Mouse (Mus musculus) lung, embryonic 16.5 days (tissue): ENCODE results near the gene Rab25. TPM values are rescaled to one million over a fixed set of nuclear protein-coding genes. Genes with fewer than 3 reads are reported as not detected.

Experiments
- ATAC-seq: fragments of 200-750 bp; cut with Nextera tagmentation; 2 replicates; pipeline ENCODE4 v1.8.0; 2017; ENCODE audit warnings: low read depth, mild to moderate bottlenecking, moderate library complexity
- H3K27ac ChIP-seq: fragments of 300-500 bp; sonication (generic); 2 replicates; pipeline ENCODE4 v1.5.1; 2014; ENCODE audit warnings: mild to moderate bottlenecking, control low read depth, low read length
- H3K27me3 ChIP-seq: fragments of 300-500 bp; sonication (generic); 2 replicates; pipeline ENCODE4 v1.6.1; 2014; ENCODE audit warnings: low read depth, low read length, mixed read lengths; ENCODE audit not compliant: control insufficient read depth, insufficient read depth
- H3K36me3 ChIP-seq: fragments of 300-500 bp; sonication (generic); 2 replicates; pipeline ENCODE4 v1.6.1; 2014; ENCODE audit warnings: low read length; ENCODE audit not compliant: control insufficient read depth, insufficient read depth
- H3K4me1 ChIP-seq: fragments of 300-500 bp; sonication (generic); replicated peaks from 2 replicates; pipeline ENCODE4 v1.6.1; 2014; ENCODE audit warnings: low read length, mixed read lengths; ENCODE audit not compliant: control insufficient read depth, insufficient read depth
- H3K4me2 ChIP-seq: fragments of 300-500 bp; sonication (generic); 2 replicates; pipeline ENCODE4 v1.6.1; 2014; ENCODE audit warnings: low read depth, low read length, control low read depth
- H3K4me3 ChIP-seq: fragments of 300-500 bp; sonication (generic); 2 replicates; pipeline ENCODE4 v1.5.1; 2014; ENCODE audit warnings: mild to moderate bottlenecking, low read length, control low read depth
- H3K9ac ChIP-seq: fragments of 300-500 bp; sonication (generic); 2 replicates; pipeline ENCODE4 v1.6.1; 2014; ENCODE audit warnings: low read length, control low read depth
- H3K9me3 ChIP-seq: fragments of 300-500 bp; sonication (generic); 2 replicates; pipeline ENCODE4 v1.6.1; 2016; ENCODE audit warnings: low read length; ENCODE audit not compliant: control insufficient read depth
- WGBS: fragments of 180-500 bp; shearing (Covaris S2); extraction: QIAGEN DNeasy Blood & Tissue Kit; methylation state at CpG from one replicate; pipeline ENCODE4 v1.1.7; 2014; 5-methylcytosine and 5-hydroxymethylcytosine counted together
- polyA plus RNA-seq: library from polyadenylated mRNA; unstranded; fragments of >200 nt; fragmentation: Nextera tagmentation; extraction: Ambion mirVana; gene quantifications from 2 replicates; pipeline ENCODE4 v1.2.1, GENCODE M21; 2015

Gene Rab25
- polyA plus RNA-seq, 1 experiment from 2014 or later: 48.0 TPM

DNA sequence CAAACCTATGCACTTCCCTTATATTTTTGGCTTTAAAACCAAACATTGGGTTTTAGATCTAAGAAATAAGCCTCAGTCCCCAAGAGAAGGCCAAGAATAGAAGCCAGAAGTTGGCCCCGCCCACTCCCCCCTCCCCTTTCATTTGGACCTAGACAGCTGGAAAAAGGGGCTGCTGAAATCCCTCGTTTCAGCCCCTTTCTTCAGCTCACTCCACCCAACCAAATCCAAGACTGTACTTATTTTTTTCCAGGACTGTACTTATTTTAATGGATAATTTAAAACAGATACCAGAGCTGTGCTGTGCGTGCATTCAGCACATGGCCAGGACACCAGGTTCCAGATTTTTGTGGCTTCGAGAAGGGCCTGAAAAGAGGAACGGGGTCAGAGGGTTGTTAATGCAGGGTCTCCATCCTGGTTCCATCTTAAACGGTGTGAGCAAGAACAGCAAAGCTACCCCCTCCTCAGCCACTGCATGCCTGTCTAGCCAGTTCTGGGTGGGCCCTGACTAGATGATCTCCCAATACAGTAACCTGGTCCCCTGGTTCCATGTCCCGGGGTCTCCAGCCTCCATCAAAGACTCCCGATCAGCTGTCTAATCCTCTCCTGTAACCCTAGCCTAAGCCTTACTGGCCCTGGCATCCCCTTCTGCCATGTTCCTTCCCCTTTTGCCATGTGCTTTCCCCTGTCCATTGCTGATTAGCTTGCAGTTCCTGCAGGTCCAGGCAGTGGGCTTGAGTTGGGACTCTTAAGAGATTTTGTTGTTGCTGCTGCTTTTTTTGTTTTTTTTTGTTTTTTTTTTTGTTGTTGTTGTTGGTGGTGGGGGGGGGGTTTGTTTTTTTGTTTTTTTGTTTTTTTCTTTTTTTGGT lies 44.0 kb downstream of the Rab25 start:
- WGBS: 42% methylated on average over 8 of the region's 8 CpGs
- Histone ChIP-seq H3K27ac (peak overlapping the region; percentile 82), H3K9ac (no peak overlapping the region), H3K9me3 (no peaks in the 10 kb centered on the region), H3K4me2 (no peak overlapping the region; the same call in 1 of the 2 replicates), H3K36me3 (no peaks in the 10 kb centered on the region), H3K27me3 (no peaks in the 10 kb centered on the region), H3K4me1 (peaks cover 28% of the 10 kb centered on the region), H3K4me3 (no peak overlapping the region)
- peak; percentile 14; the same call in 1 of the 2 replicates for ATAC-seq

DNA sequence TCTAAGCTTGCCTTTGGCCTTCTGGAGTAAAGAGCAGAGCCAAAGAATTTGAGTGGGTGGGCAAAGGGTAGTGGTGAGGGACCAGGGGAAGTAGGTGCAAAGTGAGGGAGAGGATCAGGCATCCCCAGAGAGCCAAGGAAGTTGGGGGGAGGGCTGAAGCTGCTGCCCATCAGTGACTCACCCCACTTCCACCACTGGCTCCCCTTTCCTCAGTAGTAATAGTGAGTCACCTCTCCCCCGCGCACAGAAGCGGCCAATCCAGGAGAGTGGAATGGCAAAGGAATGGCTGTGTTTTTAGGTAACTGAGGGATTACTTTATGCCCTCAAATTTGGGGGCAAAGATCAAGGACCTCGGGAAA lies 44.6 kb downstream of the Rab25 start:
- H3K9ac ChIP-seq: no peak overlapping the region
- H3K27ac ChIP-seq: peak overlapping the region; percentile 82
- 26% methylated on average over 4 of the region's 4 CpGs for WGBS
- peak; percentile 21 for ATAC-seq
- H3K4me2 ChIP-seq: peak overlapping the region; percentile 98
- H3K9me3 ChIP-seq: no peaks in the 10 kb centered on the region
- H3K27me3 ChIP-seq: no peaks in the 10 kb centered on the region
- H3K4me1 ChIP-seq: peaks cover 28% of the 10 kb centered on the region
- peak overlapping the region; percentile 82 for H3K4me3 ChIP-seq
- H3K36me3 ChIP-seq: no peaks in the 10 kb centered on the region

DNA sequence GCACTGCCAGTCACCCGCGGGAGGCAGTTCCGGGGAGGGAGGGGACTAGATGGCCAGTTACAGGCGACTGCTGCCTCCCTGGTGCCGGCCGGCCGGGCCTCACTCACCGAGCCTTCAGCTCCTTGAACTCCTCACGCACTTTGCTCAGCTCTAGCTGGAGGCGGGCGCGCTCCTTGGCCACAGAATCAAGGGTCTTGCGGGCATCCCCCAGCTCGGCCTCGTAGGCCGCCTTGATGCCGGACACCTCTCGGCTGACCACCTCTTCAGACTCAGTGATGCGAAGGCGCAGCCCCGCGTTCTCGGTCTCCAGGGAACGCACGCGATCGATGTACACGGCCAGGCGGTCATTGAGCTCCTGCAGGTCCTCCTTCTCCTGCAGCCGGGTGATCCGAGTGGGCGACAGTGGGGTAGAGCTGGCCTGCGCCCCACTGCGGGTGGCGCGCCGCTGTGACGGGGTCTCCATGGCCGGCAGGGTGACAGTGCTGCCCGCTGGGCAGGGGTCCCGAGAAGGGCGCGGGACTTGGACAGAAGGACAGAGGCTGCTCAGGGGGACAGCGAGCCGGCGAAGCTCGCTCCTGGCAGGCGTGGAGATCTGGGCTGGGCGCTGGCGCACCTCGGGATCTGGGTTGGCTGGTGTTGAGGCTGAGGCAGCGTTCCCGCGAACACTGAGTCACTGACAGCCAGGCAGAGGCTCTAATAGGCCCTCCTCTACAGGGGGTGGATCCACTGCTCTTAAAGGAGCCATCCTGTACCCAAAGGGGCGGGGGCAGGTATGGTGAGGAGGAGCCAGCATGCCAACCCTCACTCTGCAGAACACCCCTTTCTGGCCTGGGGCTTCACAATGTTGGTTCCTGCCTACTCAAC lies 45.2 kb downstream of the Rab25 start:
- H3K27ac ChIP-seq: peak overlapping the region; percentile 85
- H3K4me2 ChIP-seq: peak overlapping the region; percentile 98
- H3K9ac ChIP-seq: peak overlapping the region; percentile 89
- H3K36me3 ChIP-seq: no peaks in the 10 kb centered on the region
- ATAC-seq: peak; percentile 94
- H3K4me1 ChIP-seq: peaks cover 28% of the 10 kb centered on the region
- H3K27me3 ChIP-seq: no peaks in the 10 kb centered on the region
- under 1% methylated on average over 55 of the region's 55 CpGs for WGBS
- H3K9me3 ChIP-seq: no peaks in the 10 kb centered on the region
- peak overlapping the region; percentile 82 for H3K4me3 ChIP-seq

DNA sequence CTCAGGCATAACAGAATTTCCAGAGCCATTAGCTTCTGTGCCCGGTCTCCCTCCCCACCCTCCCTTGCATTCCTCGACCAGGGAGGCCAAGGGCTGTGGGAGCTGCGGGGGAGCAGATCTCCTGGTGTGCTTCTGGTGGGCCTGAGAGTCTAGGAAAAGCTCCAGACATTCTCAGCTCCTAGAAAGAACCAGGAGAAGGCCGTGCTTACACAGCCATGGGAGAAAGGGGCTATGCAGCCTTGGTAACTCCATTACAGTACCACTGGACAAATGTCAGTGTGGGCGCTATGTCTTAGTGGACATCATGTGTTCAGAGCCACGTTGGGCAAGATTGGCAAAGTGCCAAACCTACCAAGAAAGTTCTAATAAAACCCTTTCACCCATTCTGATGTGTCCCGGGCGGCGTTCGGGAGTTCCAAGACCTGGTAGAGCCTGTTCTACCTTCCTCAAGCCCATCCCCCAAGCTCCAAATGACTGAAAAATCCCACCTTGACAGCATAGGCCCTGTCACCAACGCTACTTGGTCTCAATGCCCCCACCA lies 46.0 kb downstream of the Rab25 start:
- Histone ChIP-seq H3K4me3 (peak overlapping the region; percentile 82), H3K4me1 (peaks cover 28% of the 10 kb centered on the region), H3K4me2 (peak overlapping the region; percentile 98), H3K36me3 (no peaks in the 10 kb centered on the region), H3K9me3 (no peaks in the 10 kb centered on the region), H3K9ac (peak overlapping the region; percentile 89), H3K27ac (peak overlapping the region; percentile 85), H3K27me3 (no peaks in the 10 kb centered on the region)
- 11% methylated on average over 11 of the region's 11 CpGs for whole genome bisulfite sequencing
- no peak for ATAC-seq

DNA sequence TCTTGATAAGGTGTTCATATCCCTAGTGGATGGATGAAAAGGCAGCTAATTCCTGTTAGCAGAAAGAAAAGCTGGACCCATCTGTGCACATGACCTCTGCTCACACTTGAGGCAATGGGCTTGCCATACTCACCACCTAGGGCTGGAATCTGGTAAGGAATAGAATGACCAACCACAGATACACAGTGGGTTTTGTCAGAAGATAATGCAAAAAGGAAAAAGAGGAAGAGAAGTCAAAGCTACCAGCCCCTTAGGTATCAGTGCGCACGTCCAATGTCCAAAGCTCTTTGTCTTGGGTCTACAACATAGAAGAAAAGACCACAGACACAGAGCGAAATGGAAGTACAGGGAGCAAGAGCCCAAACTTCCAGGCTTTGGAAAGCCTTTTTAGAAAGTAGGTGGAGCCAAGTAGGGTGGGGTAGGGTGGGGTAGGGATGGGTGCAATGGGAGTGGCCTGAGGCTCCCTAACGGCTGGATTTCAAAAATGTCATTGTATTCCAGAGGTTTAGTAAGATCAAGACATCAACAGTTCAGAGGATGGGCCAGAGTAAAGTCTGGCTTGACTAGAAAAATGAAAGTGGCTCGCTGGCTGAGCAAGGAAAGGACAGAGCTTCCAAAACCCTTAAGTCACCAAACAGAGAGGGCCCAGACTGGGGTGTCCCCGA lies 46.6 kb downstream of the Rab25 start:
- H3K9ac ChIP-seq: peak overlapping the region; percentile 89
- H3K27ac ChIP-seq: peak overlapping the region; percentile 85
- 50% methylated on average over 6 of the region's 6 CpGs for WGBS
- H3K9me3 ChIP-seq: no peaks in the 10 kb centered on the region
- peaks cover 28% of the 10 kb centered on the region for H3K4me1 ChIP-seq
- H3K4me3 ChIP-seq: peak overlapping the region; percentile 82
- ATAC-seq: no peak
- no peaks in the 10 kb centered on the region for H3K27me3 ChIP-seq
- H3K36me3 ChIP-seq: no peaks in the 10 kb centered on the region
- peak overlapping the region; percentile 98 for H3K4me2 ChIP-seq

DNA sequence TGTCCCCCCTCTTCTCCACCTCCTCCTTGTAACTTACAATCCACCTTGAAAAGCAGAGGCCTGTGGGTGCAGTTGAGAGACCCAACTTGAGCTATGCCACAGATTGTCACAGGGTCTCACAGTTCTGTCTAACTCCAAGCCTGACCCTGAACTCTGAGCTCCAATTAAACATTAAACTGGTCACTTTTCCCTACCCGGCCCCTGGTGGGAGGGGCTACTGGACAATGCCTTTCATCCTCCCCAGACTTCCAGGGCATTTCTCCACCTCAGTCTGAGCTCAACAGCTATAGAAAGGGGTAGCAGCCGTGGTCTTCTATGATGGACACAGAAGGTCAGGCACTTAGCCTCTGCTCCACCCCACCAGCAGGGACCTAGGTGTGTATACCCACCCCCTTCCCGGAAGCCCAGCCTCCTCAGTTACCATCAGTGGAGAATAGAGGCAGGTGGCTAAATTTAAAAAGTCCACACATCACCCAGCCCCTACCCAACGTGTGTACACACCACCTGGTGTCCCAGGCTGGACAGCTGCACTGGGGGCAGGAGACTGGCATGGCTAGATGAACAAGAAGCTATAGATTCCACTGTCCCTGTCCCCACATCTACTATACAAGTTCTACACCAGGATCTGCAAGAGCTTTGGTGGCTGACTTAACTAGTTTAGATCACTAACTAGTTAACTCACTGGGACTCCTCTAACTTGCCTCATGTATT lies 47.3 kb downstream of the Rab25 start:
- Histone ChIP-seq H3K4me1 (peaks cover 28% of the 10 kb centered on the region), H3K4me3 (peak overlapping the region; percentile 82), H3K9ac (no peak overlapping the region), H3K9me3 (no peaks in the 10 kb centered on the region), H3K27me3 (no peaks in the 10 kb centered on the region), H3K27ac (no peak overlapping the region), H3K36me3 (no peaks in the 10 kb centered on the region), H3K4me2 (peak overlapping the region; percentile 98)
- WGBS: 39% methylated on average over 4 of the region's 4 CpGs
- ATAC-seq: no peak

DNA sequence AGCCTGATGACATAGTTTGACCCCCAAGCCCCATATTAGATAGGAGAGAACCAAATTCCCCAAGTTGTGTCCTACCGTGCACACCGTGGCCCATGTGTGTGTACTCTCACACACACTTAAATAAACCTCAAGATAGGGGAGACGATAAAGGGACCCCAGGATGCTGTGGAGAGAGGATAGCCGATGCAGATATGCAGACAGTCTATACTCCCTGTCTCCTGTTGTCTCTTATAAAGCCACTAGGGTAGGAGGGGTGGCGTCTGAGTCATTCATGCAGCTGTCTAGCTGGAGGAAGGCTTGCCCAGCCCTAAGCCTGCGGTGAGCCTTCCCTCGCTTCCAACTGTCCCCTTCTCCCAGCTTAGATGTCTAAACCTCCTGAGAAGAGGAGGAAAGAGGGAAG lies 48.0 kb downstream of the Rab25 start:
- no peaks in the 10 kb centered on the region for H3K27me3 ChIP-seq
- WGBS: 82% methylated on average over 7 of the region's 7 CpGs
- H3K4me2 ChIP-seq: no peak overlapping the region; the same call in 1 of the 2 replicates
- H3K9ac ChIP-seq: no peak overlapping the region
- no peak overlapping the region for H3K27ac ChIP-seq
- no peak overlapping the region for H3K4me3 ChIP-seq
- H3K36me3 ChIP-seq: no peaks in the 10 kb centered on the region
- H3K9me3 ChIP-seq: no peaks in the 10 kb centered on the region
- ATAC-seq: no peak
- peaks cover 28% of the 10 kb centered on the region for H3K4me1 ChIP-seq

DNA sequence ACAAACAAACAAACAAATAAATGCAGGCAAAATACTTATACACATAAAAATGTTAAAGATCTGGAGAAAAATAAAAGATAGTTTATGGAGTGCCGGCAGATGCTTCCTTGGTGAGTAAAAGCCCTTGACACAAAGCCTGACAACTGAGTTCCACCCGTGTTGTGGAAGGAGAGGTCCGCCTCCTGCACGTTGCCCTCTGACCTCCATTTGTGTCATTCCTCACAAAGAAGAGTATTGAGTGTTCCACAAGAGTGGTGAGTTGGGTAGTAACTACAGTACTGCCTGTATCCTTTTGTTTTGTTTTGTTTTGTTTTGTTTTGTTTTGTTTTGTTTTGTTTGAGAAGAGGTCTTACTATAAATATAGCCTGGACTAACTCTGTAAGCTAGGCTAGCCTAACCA lies 48.5 kb downstream of the Rab25 start:
- no peak overlapping the region for H3K4me3 ChIP-seq
- no peaks in the 10 kb centered on the region for H3K9me3 ChIP-seq
- no peak overlapping the region for H3K9ac ChIP-seq
- H3K27ac ChIP-seq: no peak overlapping the region
- H3K27me3 ChIP-seq: no peaks in the 10 kb centered on the region
- H3K4me1 ChIP-seq: peaks cover 33% of the 10 kb centered on the region
- no peak overlapping the region for H3K4me2 ChIP-seq
- no peaks in the 10 kb centered on the region for H3K36me3 ChIP-seq
- no peak for ATAC-seq
- WGBS: 77% methylated on average over 4 of the region's 4 CpGs
